Mouse (Mus musculus) cortical plate, adult 2 months (tissue): ENCODE measurements around the gene Bmpr1a. TPM values are rescaled to one million over a fixed set of nuclear protein-coding genes. Genes with fewer than 3 reads are reported as not detected.

Experiments used
- H3K27ac ChIP-seq: fragments of 200-500 bp; 2 replicates; pipeline ENCODE4 v1.5.1; 2012; ENCODE audit warnings: low read length, control low read depth, inconsistent platforms; ENCODE audit not compliant: insufficient read depth
- H3K4me1 ChIP-seq: fragments of 200-500 bp; 2 replicates; pipeline ENCODE4 v1.6.1; 2011; ENCODE audit warnings: low read length; ENCODE audit not compliant: control insufficient read depth, insufficient read depth
- H3K4me3 ChIP-seq: fragments of 200-500 bp; 2 replicates; pipeline ENCODE4 v1.5.1; 2011; ENCODE audit warnings: mild to moderate bottlenecking, low read length, control low read depth; ENCODE audit not compliant: insufficient read depth
- CTCF ChIP-seq: fragments of 200-500 bp; IDR thresholded peaks from 2 replicates; pipeline ENCODE4 v1.5.1; 2011; ENCODE audit warnings: mild to moderate bottlenecking, control low read depth, low read length; ENCODE audit not compliant: insufficient read depth; ENCODE audit errors: extremely low read depth
- POLR2A ChIP-seq: fragments of 200-500 bp; IDR thresholded peaks from 2 replicates; pipeline ENCODE4 v1.6.1; 2011; ENCODE audit warnings: mild to moderate bottlenecking, low read length, control low read depth; ENCODE audit not compliant: insufficient read depth; ENCODE audit errors: extremely low read depth
- polyA plus RNA-seq: library from polyadenylated mRNA; depleted of rRNA; stranded (reverse); fragments of >200 nt; gene quantifications from 2 replicates; pipeline ENCODE4 v1.2.3, GENCODE M21; 2012

Bmpr1a gene
- polyA plus RNA-seq, 1 experiment, result 21.5 TPM

GRCm38 (mm10) chr14:34459386-34459785 is 43.8 kb downstream of the Bmpr1a start:
- 0 out of 2 replicates have a peak overlapping the region, but pooled peaks have one; percentile 46 for H3K27ac ChIP-seq
- peaks cover 2% of the 10 kb centered on the region; the same call in 1 of the 2 replicates for H3K4me1 ChIP-seq
- no peak overlapping the region for H3K4me3 ChIP-seq
- TF ChIP-seq CTCF, result no peak
- no peak for TF ChIP-seq POLR2A

- Histone ChIP-seq H3K4me1 (peaks cover 3% of the 10 kb centered on the region), H3K4me3 (no peak overlapping the region), H3K27ac (no peak overlapping the region)
- TF ChIP-seq POLR2A (no peak), CTCF (peak; percentile 30; the same call in 1 of the 2 replicates)
These were observed 44.3 kb downstream of the Bmpr1a start for GRCm38 (mm10) chr14:34458880-34459279.

- Histone ChIP-seq H3K27ac (0 out of 2 replicates have a peak overlapping the region, but pooled peaks have one; percentile 61), H3K4me3 (no peak overlapping the region), H3K4me1 (peaks cover 3% of the 10 kb centered on the region)
- no peak for TF ChIP-seq POLR2A
- no peak for TF ChIP-seq CTCF
These were observed 48.9 kb downstream of the Bmpr1a start for GRCm38 (mm10) chr14:34454282-34454681.

GRCm38 (mm10) chr14:34453648-34454047 is 49.5 kb downstream of the Bmpr1a start:
- H3K4me3 ChIP-seq, result no peak overlapping the region
- peaks cover 3% of the 10 kb centered on the region for H3K4me1 ChIP-seq
- H3K27ac ChIP-seq, result no peak overlapping the region
- TF ChIP-seq POLR2A (no peak), CTCF (no peak)

GRCm38 (mm10) chr14:34451872-34452271 is 51.3 kb downstream of the Bmpr1a start:
- TF ChIP-seq POLR2A (no peak), CTCF (no peak)
- Histone ChIP-seq H3K27ac (no peak overlapping the region), H3K4me1 (peaks cover 4% of the 10 kb centered on the region), H3K4me3 (no peak overlapping the region)

- TF ChIP-seq CTCF (no peak), POLR2A (no peak)
- Histone ChIP-seq H3K4me3 (no peak overlapping the region), H3K27ac (no peak overlapping the region), H3K4me1 (peaks cover 4% of the 10 kb centered on the region)
These were observed 52.7 kb downstream of the Bmpr1a start for GRCm38 (mm10) chr14:34450451-34450850.

GRCm38 (mm10) chr14:34449807-34450206 is 53.3 kb downstream of the Bmpr1a start:
- no peak overlapping the region for H3K27ac ChIP-seq
- H3K4me3 ChIP-seq, result no peak overlapping the region
- no peak for TF ChIP-seq CTCF
- TF ChIP-seq POLR2A, result no peak
- peaks cover 6% of the 10 kb centered on the region for H3K4me1 ChIP-seq

GRCm38 (mm10) chr14:34448398-34448797 is 54.7 kb downstream of the Bmpr1a start:
- peaks cover 5% of the 10 kb centered on the region; the same call in 1 of the 2 replicates for H3K4me1 ChIP-seq
- H3K27ac ChIP-seq, result no peak overlapping the region
- TF ChIP-seq CTCF, result no peak
- TF ChIP-seq POLR2A, result no peak

GRCm38 (mm10) chr14:34447659-34448058 is 55.5 kb downstream of the Bmpr1a start:
- TF ChIP-seq CTCF (no peak), POLR2A (no peak)
- Histone ChIP-seq H3K4me3 (no peak overlapping the region), H3K4me1 (peaks cover 4% of the 10 kb centered on the region; the same call in 1 of the 2 replicates), H3K27ac (no peak overlapping the region)

More at GRCm38 (mm10) chr14:34448398-34448797, 54.7 kb downstream of the Bmpr1a start:
- H3K4me3 ChIP-seq, result no peak overlapping the region

GRCm38 (mm10) chr14:34446624-34447023 is 56.5 kb downstream of the Bmpr1a start:
- no peak for TF ChIP-seq POLR2A
- TF ChIP-seq CTCF, result no peak
- Histone ChIP-seq H3K27ac (no peak overlapping the region), H3K4me3 (no peak overlapping the region)

More at GRCm38 (mm10) chr14:34446624-34447023, 56.5 kb downstream of the Bmpr1a start:
- peaks cover 4% of the 10 kb centered on the region; the same call in 1 of the 2 replicates for H3K4me1 ChIP-seq
